Comparison of ENCODE assay signal across 9 mouse cellular contexts in genomic region chr10:79925785-79926490, GRCm38 (mm10). TPM values are rescaled to one million over a fixed set of nuclear protein-coding genes. Genes with fewer than 3 reads are reported as not detected.
DNase-seq lines count a peak whose midpoint lies in the region; ATAC-seq and TF ChIP-seq lines count a peak whose summit lies in the region.
"Had no signal": no experiment of that assay in that cellular context is flagged by ENCODE, and none has a peak within 500 bp of the region (broad histone marks: within the 10 kb centered on the region; RNA-seq: fewer than 3 reads in every experiment).

No protein-coding gene starts in this region.

- no peak for TF ChIP-seq CTCF in gastrocnemius, adult 2 months (IDR thresholded peaks at IDR 0.05)

- no peak for ATAC-seq in embryonic facial prominence, embryonic 15.5 days (ENCODE audit: insufficient number of reproducible peaks, low FRiP score, low TSS enrichment, low read depth)
- no peak for ATAC-seq in limb, embryonic 12.5 days (ENCODE audit: insufficient number of reproducible peaks, insufficient read depth, low FRiP score, low TSS enrichment, low read depth)

- peak overlapping the region; percentile 94 for H3K27ac ChIP-seq in gastrocnemius, adult 2 months
- H3K27ac ChIP-seq in embryonic facial prominence, embryonic 15.5 days (replicated peaks): peak overlapping the region; percentile 97
- H3K27ac ChIP-seq in limb, embryonic 12.5 days: peak overlapping the region; percentile 97; the same call in 1 of the 2 replicates

- H3K4me1 ChIP-seq in embryonic facial prominence, embryonic 15.5 days: peaks cover 41% of the 10 kb centered on the region
- H3K4me1 ChIP-seq in limb, embryonic 12.5 days (replicated peaks): peaks cover 48% of the 10 kb centered on the region

- H3K9me3 ChIP-seq in embryonic facial prominence, embryonic 15.5 days (replicated peaks): no peaks in the 10 kb centered on the region
- no peaks in the 10 kb centered on the region; the same call in 1 of the 2 replicates for H3K9me3 ChIP-seq in limb, embryonic 12.5 days

- peak overlapping the region; percentile 92 for H3K4me2 ChIP-seq in embryonic facial prominence, embryonic 15.5 days (replicated peaks)
- peak overlapping the region; percentile 87 for H3K4me2 ChIP-seq in limb, embryonic 12.5 days

- H3K36me3 ChIP-seq in embryonic facial prominence, embryonic 15.5 days: 0 out of 2 replicates have a peak, but pooled peaks cover 1% of the 10 kb centered on the region
- peaks cover 7% of the 10 kb centered on the region for H3K36me3 ChIP-seq in limb, embryonic 12.5 days

- H3K4me3 ChIP-seq in gastrocnemius, adult 2 months: peak overlapping the region; percentile 91
- H3K4me3 ChIP-seq in embryonic facial prominence, embryonic 15.5 days (replicated peaks): peak overlapping the region; percentile 99
- H3K4me3 ChIP-seq in limb, embryonic 12.5 days (replicated peaks): peak overlapping the region; percentile 97

- peak overlapping the region; percentile 98 for H3K9ac ChIP-seq in embryonic facial prominence, embryonic 15.5 days
- peak overlapping the region; percentile 90 for H3K9ac ChIP-seq in limb, embryonic 12.5 days (replicated peaks)

- peaks cover 28% of the 10 kb centered on the region for H3K27me3 ChIP-seq in embryonic facial prominence, embryonic 15.5 days
- H3K27me3 ChIP-seq in limb, embryonic 12.5 days: peaks cover 34% of the 10 kb centered on the region

- intact Hi-C loops in gastrocnemius, adult 2 months (cut with DNase I): loop anchor here (1.0 to 2.0 kb wide), 4 partner anchors 32 to 92 kb away; no protein-coding TSS in a partner anchor

- DNase-seq in gastrocnemius, adult 2 months: no peak
- no peak for DNase-seq in gastrocnemius, postnatal 4 days (ENCODE audit: low spot score in 2 of 2)
- peak; percentile 55 for DNase-seq in 416B (ENCODE audit: low read depth)
- DNase-seq in spleen, postnatal 10 days (ENCODE audit: low spot score in 2 of 2): peak; percentile 51 to 64
- DNase-seq in left cerebral cortex, adult 9 months (ENCODE audit: low spot score in 2 of 2): no peak
- no peak for DNase-seq in adrenal gland, postnatal 10 days

- WGBS in embryonic facial prominence, embryonic 15.5 days: 6% methylated on average over 15 of the region's 15 CpGs
- 8% methylated on average over 15 of the region's 15 CpGs for WGBS in limb, embryonic 12.5 days

RNA-seq across cellular contexts. Expression of gene Arid3a, which starts 0.9 kb away (rescaled TPM):
- total RNA-seq in gastrocnemius, adult 2 months (2021): 1 to 10 TPM; 1.8 to 2.1 TPM
- 1 to 10 TPM; 4.5 to 4.9 TPM for total RNA-seq in gastrocnemius, postnatal 4 days (2021)
- 6.6 and 7.0 TPM in 2 replicates for polyA plus RNA-seq in embryonic facial prominence, embryonic 15.5 days (2015; fragmentation: Nextera tagmentation; extraction: Ambion mirVana)
- 8.4 and 8.6 TPM in 2 replicates for polyA plus RNA-seq in limb, embryonic 12.5 days (2016; fragmentation: Nextera tagmentation; extraction: Ambion mirVana)
- total RNA-seq in adrenal gland, postnatal 10 days (2021): 1 to 10 TPM; 6.3 to 8.1 TPM

RNA-seq across cellular contexts. Expression of gene R3hdm4, which starts 4.9 kb away (rescaled TPM):
- 100 to 1,000 TPM; 107 to 121 TPM for total RNA-seq in gastrocnemius, adult 2 months (2021)
- 100 to 1,000 TPM in 1 of 2 experiments, 10 to 100 TPM in 1; 97.9 to 102 TPM for total RNA-seq in gastrocnemius, postnatal 4 days (2021)
- polyA plus RNA-seq in embryonic facial prominence, embryonic 15.5 days (2015; fragmentation: Nextera tagmentation; extraction: Ambion mirVana): 179 and 181 TPM in 2 replicates
- polyA plus RNA-seq in limb, embryonic 12.5 days (2016; fragmentation: Nextera tagmentation; extraction: Ambion mirVana): 149 and 161 TPM in 2 replicates
- 10 to 100 TPM; 78.9 to 93.6 TPM for total RNA-seq in adrenal gland, postnatal 10 days (2021)

RNA-seq across cellular contexts. Expression of gene Kiss1r, which starts 9.2 kb away (rescaled TPM):
- total RNA-seq in gastrocnemius, adult 2 months (2021): under 1 TPM; 0.17 to 0.23 TPM
- under 1 TPM; 0.41 to 0.56 TPM for total RNA-seq in gastrocnemius, postnatal 4 days (2021)
- 1.1 and 1.4 TPM in 2 replicates for polyA plus RNA-seq in embryonic facial prominence, embryonic 15.5 days (2015; fragmentation: Nextera tagmentation; extraction: Ambion mirVana)
- 1.1 and 1.2 TPM in 2 replicates for polyA plus RNA-seq in limb, embryonic 12.5 days (2016; fragmentation: Nextera tagmentation; extraction: Ambion mirVana)
- total RNA-seq in adrenal gland, postnatal 10 days (2021): 1 to 10 TPM in 1 of 2 experiments, under 1 TPM in 1; 0.69 to 1.8 TPM

RNA-seq across cellular contexts. Expression of gene Gm26602, which starts 15.3 kb away (rescaled TPM):
- total RNA-seq in gastrocnemius, adult 2 months (2021): not detected
- total RNA-seq in gastrocnemius, postnatal 4 days (2021): not detected
- 5.2 TPM in 1 of 2 replicates, not detected in the other for polyA plus RNA-seq in embryonic facial prominence, embryonic 15.5 days (2015; fragmentation: Nextera tagmentation; extraction: Ambion mirVana)
- 5.5 and 21.1 TPM in 2 replicates for polyA plus RNA-seq in limb, embryonic 12.5 days (2016; fragmentation: Nextera tagmentation; extraction: Ambion mirVana)
- not detected for total RNA-seq in adrenal gland, postnatal 10 days (2021)
- total RNA-seq: layer of hippocampus, postnatal 14 days had no signal

RNA-seq across cellular contexts. Expression of gene Med16, which starts 17.2 kb away (rescaled TPM):
- 10 to 100 TPM; 32.6 to 37.2 TPM for total RNA-seq in gastrocnemius, adult 2 months (2021)
- 10 to 100 TPM; 39.4 to 41.1 TPM for total RNA-seq in gastrocnemius, postnatal 4 days (2021)
- polyA plus RNA-seq in embryonic facial prominence, embryonic 15.5 days (2015; fragmentation: Nextera tagmentation; extraction: Ambion mirVana): 44.0 and 48.4 TPM in 2 replicates
- polyA plus RNA-seq in limb, embryonic 12.5 days (2016; fragmentation: Nextera tagmentation; extraction: Ambion mirVana): 50.8 and 53.7 TPM in 2 replicates
- 10 to 100 TPM; 48.1 to 50.8 TPM for total RNA-seq in adrenal gland, postnatal 10 days (2021)

Comparison
In these comparisons a context has a peak if more than half of its experiments do, and no peak if none do; other contexts are left out.
1. DNase-seq: peak in 416B (single experiment) and spleen, postnatal 10 days (2 of 2); none in gastrocnemius, adult 2 months (single experiment), gastrocnemius, postnatal 4 days (0 of 2), left cerebral cortex, adult 9 months (0 of 2) and adrenal gland, postnatal 10 days (single experiment).
2. Peak in every context shown above with its lines, with median percentiles within 50 percentile points of each other: H3K27ac ChIP-seq and H3K4me3 ChIP-seq.